Mouse (Mus musculus) stomach, embryonic 16.5 days (tissue): ENCODE results near the gene Nrp2. TPM values are rescaled to one million over a fixed set of nuclear protein-coding genes. Genes with fewer than 3 reads are reported as not detected.

ENCODE experiments used
- ATAC-seq: fragments of 200-750 bp; cut with Nextera tagmentation; 2 replicates; pipeline ENCODE4 v1.8.0; 2017; ENCODE audit warnings: moderate number of reproducible peaks, moderate TSS enrichment; ENCODE audit not compliant: insufficient read depth, low FRiP score
- H3K27ac ChIP-seq: fragments of 300-500 bp; sonication (generic); 2 replicates; pipeline ENCODE4 v1.5.1; 2014; ENCODE audit warnings: low read length
- H3K27me3 ChIP-seq: fragments of 300-500 bp; sonication (generic); 2 replicates; pipeline ENCODE4 v1.6.1; 2014; ENCODE audit warnings: low read length, control low read depth, mixed read lengths; ENCODE audit not compliant: control insufficient read depth, insufficient read depth
- H3K36me3 ChIP-seq: fragments of 300-500 bp; sonication (generic); 2 replicates; pipeline ENCODE4 v1.6.1; 2014; ENCODE audit warnings: low read length; ENCODE audit not compliant: control insufficient read depth, insufficient read depth
- H3K4me1 ChIP-seq: fragments of 300-500 bp; sonication (generic); 2 replicates; pipeline ENCODE4 v1.6.1; 2014; ENCODE audit warnings: low read length, control low read depth, mixed read lengths; ENCODE audit not compliant: control insufficient read depth, insufficient read depth
- H3K4me2 ChIP-seq: fragments of 300-500 bp; sonication (generic); 2 replicates; pipeline ENCODE4 v1.6.1; 2014; ENCODE audit warnings: low read depth, low read length, mixed read lengths
- H3K4me3 ChIP-seq: fragments of 300-500 bp; sonication (generic); replicated peaks from 2 replicates; pipeline ENCODE4 v1.5.1; 2014; ENCODE audit warnings: mild to moderate bottlenecking, low read length
- H3K9ac ChIP-seq: fragments of 300-500 bp; sonication (generic); 2 replicates; pipeline ENCODE4 v1.6.1; 2014; ENCODE audit warnings: low read length
- H3K9me3 ChIP-seq: fragments of 300-500 bp; sonication (generic); replicated peaks from 2 replicates; pipeline ENCODE4 v1.6.1; 2016; ENCODE audit warnings: low read length, control low read depth; ENCODE audit not compliant: control insufficient read depth
- WGBS: fragments of 180-500 bp; shearing (Covaris S2); extraction: QIAGEN DNeasy Blood & Tissue Kit; methylation state at CpG from one replicate; pipeline ENCODE4 v1.1.7; 2014; 5-methylcytosine and 5-hydroxymethylcytosine counted together
- polyA plus RNA-seq: library from polyadenylated mRNA; unstranded; fragments of >200 nt; fragmentation: Nextera tagmentation; extraction: Ambion mirVana; gene quantifications from 2 replicates; pipeline ENCODE4 v1.2.1, GENCODE M21; 2015

The Nrp2 gene
- polyA plus RNA-seq, 1 experiment from 2014 or later = 29.9 TPM

- Histone ChIP-seq H3K27me3 (no peaks in the 10 kb centered on the region), H3K36me3 (no peaks in the 10 kb centered on the region), H3K9me3 (no peaks in the 10 kb centered on the region), H3K4me2 (no peak overlapping the region), H3K9ac (no peak overlapping the region), H3K27ac (no peak overlapping the region; the same call in 1 of the 2 replicates), H3K4me1 (peaks cover 15% of the 10 kb centered on the region), H3K4me3 (no peak overlapping the region)
- no peak for ATAC-seq
- 70% methylated on average over 10 of the region's 10 CpGs for WGBS
These were observed 22.1 kb downstream of the Nrp2 start for GRCm38 (mm10) chr1:62725032-62725678.

- no peak overlapping the region for H3K4me3 ChIP-seq
- H3K4me1 ChIP-seq = peaks cover 15% of the 10 kb centered on the region
- no peaks in the 10 kb centered on the region for H3K27me3 ChIP-seq
- H3K9ac ChIP-seq = no peak overlapping the region
- H3K36me3 ChIP-seq = no peaks in the 10 kb centered on the region
- ATAC-seq = no peak
- no peak overlapping the region for H3K27ac ChIP-seq
- H3K4me2 ChIP-seq = no peak overlapping the region
- no peaks in the 10 kb centered on the region for H3K9me3 ChIP-seq
- WGBS = 30% methylated on average over 4 of the region's 4 CpGs
These were observed 24.1 kb downstream of the Nrp2 start for GRCm38 (mm10) chr1:62727191-62727590.

GRCm38 (mm10) chr1:62728421-62728820 lies 25.3 kb downstream of the Nrp2 start:
- no peaks in the 10 kb centered on the region for H3K9me3 ChIP-seq
- peaks cover 15% of the 10 kb centered on the region for H3K4me1 ChIP-seq
- H3K27me3 ChIP-seq = no peaks in the 10 kb centered on the region
- no peak for ATAC-seq
- peak overlapping the region; percentile 60; the same call in 1 of the 2 replicates for H3K27ac ChIP-seq
- no peak overlapping the region for H3K4me3 ChIP-seq
- no peaks in the 10 kb centered on the region for H3K36me3 ChIP-seq
- H3K4me2 ChIP-seq = no peak overlapping the region
- WGBS = 72% methylated on average over 6 of the region's 6 CpGs
- no peak overlapping the region for H3K9ac ChIP-seq

GRCm38 (mm10) chr1:62728926-62729325 lies 25.8 kb downstream of the Nrp2 start:
- no peaks in the 10 kb centered on the region for H3K27me3 ChIP-seq
- no peak overlapping the region for H3K9ac ChIP-seq
- peak overlapping the region; percentile 60; the same call in 1 of the 2 replicates for H3K27ac ChIP-seq
- 81% methylated on average over 9 of the region's 9 CpGs for WGBS
- no peak overlapping the region for H3K4me3 ChIP-seq
- H3K9me3 ChIP-seq = no peaks in the 10 kb centered on the region
- H3K36me3 ChIP-seq = no peaks in the 10 kb centered on the region
- H3K4me1 ChIP-seq = peaks cover 20% of the 10 kb centered on the region
- no peak for ATAC-seq
- H3K4me2 ChIP-seq = no peak overlapping the region

- peak overlapping the region; percentile 60; the same call in 1 of the 2 replicates for H3K27ac ChIP-seq
- no peaks in the 10 kb centered on the region for H3K36me3 ChIP-seq
- 0 out of 2 replicates have a peak, but pooled peaks have one; percentile 23 for ATAC-seq
- no peak overlapping the region for H3K4me3 ChIP-seq
- no peaks in the 10 kb centered on the region for H3K27me3 ChIP-seq
- no peaks in the 10 kb centered on the region for H3K9me3 ChIP-seq
- H3K4me1 ChIP-seq = peaks cover 18% of the 10 kb centered on the region
- no peak overlapping the region for H3K4me2 ChIP-seq
- WGBS = 46% methylated on average over 13 of the region's 13 CpGs
- H3K9ac ChIP-seq = no peak overlapping the region
These were observed 26.5 kb downstream of the Nrp2 start for GRCm38 (mm10) chr1:62729345-62730150.

GRCm38 (mm10) chr1:62732036-62732435 lies 29.0 kb downstream of the Nrp2 start:
- Histone ChIP-seq H3K4me1 (peaks cover 21% of the 10 kb centered on the region), H3K4me3 (no peak overlapping the region), H3K4me2 (no peak overlapping the region), H3K36me3 (no peaks in the 10 kb centered on the region), H3K9ac (no peak overlapping the region), H3K9me3 (no peaks in the 10 kb centered on the region), H3K27me3 (no peaks in the 10 kb centered on the region), H3K27ac (no peak overlapping the region)
- no peak for ATAC-seq
- 76% methylated on average over 6 of the region's 6 CpGs for WGBS

GRCm38 (mm10) chr1:62734420-62734931 lies 31.4 kb downstream of the Nrp2 start:
- Histone ChIP-seq H3K27me3 (no peaks in the 10 kb centered on the region), H3K27ac (no peak overlapping the region), H3K36me3 (0 out of 2 replicates have a peak, but pooled peaks cover 4% of the 10 kb centered on the region), H3K4me2 (no peak overlapping the region), H3K9ac (no peak overlapping the region), H3K9me3 (no peaks in the 10 kb centered on the region), H3K4me1 (peaks cover 11% of the 10 kb centered on the region), H3K4me3 (no peak overlapping the region)
- peak; percentile 61; the same call in 1 of the 2 replicates for ATAC-seq
- WGBS = 57% methylated on average over 5 of the region's 5 CpGs

GRCm38 (mm10) chr1:62734980-62735379 lies 31.9 kb downstream of the Nrp2 start:
- no peak overlapping the region for H3K27ac ChIP-seq
- no peaks in the 10 kb centered on the region for H3K27me3 ChIP-seq
- WGBS = 59% methylated on average over 4 of the region's 4 CpGs

GRCm38 (mm10) chr1:62735835-62736234 lies 32.8 kb downstream of the Nrp2 start:
- 0 out of 2 replicates have a peak, but pooled peaks cover 5% of the 10 kb centered on the region for H3K36me3 ChIP-seq
- H3K27me3 ChIP-seq = no peaks in the 10 kb centered on the region
- H3K27ac ChIP-seq = no peak overlapping the region
- no peaks in the 10 kb centered on the region for H3K9me3 ChIP-seq
- H3K4me1 ChIP-seq = peaks cover 11% of the 10 kb centered on the region
- no peak overlapping the region for H3K4me2 ChIP-seq
- no peak overlapping the region for H3K4me3 ChIP-seq
- 71% methylated on average over 4 of the region's 4 CpGs for WGBS
- no peak overlapping the region for H3K9ac ChIP-seq
- ATAC-seq = no peak

More at GRCm38 (mm10) chr1:62734980-62735379, 31.9 kb downstream of the Nrp2 start:
- Histone ChIP-seq H3K36me3 (0 out of 2 replicates have a peak, but pooled peaks cover 5% of the 10 kb centered on the region), H3K4me1 (peaks cover 11% of the 10 kb centered on the region), H3K4me2 (no peak overlapping the region), H3K9me3 (no peaks in the 10 kb centered on the region), H3K9ac (no peak overlapping the region), H3K4me3 (no peak overlapping the region)
- no peak for ATAC-seq
